Mouse (Mus musculus): ENCODE data around the gene Shoc2. TPM values are rescaled to one million over a fixed set of nuclear protein-coding genes. Genes with fewer than 3 reads are reported as not detected.
A peak's percentile ranks its signal among the peaks of the same experiment; 100 is the strongest.

The Shoc2 gene
- total RNA-seq, 4 experiments from 2014 or later, result 54.0 to 59.6 (median 58.1) TPM

- DNase-seq (ENCODE audit: low spot score in 2 of 2), result no peak
These were observed 71.4 kb downstream of the Shoc2 start for GRCm38 (mm10) chr19:54015503-54015902.

GRCm38 (mm10) chr19:54035100-54035499, 91.0 kb downstream of the Shoc2 start:
- no peak for DNase-seq (ENCODE audit: low spot score in 2 of 2)

- DNase-seq (ENCODE audit: low spot score in 2 of 2), result no peak
These were observed 95.3 kb downstream of the Shoc2 start for GRCm38 (mm10) chr19:54039441-54039840.

GRCm38 (mm10) chr19:54040356-54041028, 96.4 kb downstream of the Shoc2 start:
- DNase-seq (ENCODE audit: low spot score in 2 of 2), result no peak

DNA sequence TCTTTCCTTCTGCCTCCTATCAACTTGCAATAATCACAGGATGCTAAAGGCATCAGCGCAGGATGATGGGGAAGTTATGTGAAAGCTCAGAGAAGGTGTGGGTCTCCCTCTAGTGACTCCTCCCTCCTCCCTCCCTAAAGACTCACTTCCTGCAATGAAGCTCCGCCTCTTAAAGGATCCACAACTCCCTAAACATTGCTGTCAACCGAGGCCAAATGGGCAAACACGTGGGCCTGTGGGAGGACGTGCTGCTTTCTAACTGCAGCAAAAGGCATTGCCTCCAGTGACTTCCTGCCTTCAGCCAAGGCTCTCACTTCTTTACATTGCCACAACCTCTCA, 96.9 kb downstream of the Shoc2 start:
- DNase-seq (ENCODE audit: low spot score in 2 of 2), result no peak

GRCm38 (mm10) chr19:54043851-54044250, 99.7 kb downstream of the Shoc2 start, which contains the start of gene Adra2a:
Gene Adra2a (plus strand): TSS chr19:54044151.
- no peak for DNase-seq (ENCODE audit: low spot score in 2 of 2)

DNA sequence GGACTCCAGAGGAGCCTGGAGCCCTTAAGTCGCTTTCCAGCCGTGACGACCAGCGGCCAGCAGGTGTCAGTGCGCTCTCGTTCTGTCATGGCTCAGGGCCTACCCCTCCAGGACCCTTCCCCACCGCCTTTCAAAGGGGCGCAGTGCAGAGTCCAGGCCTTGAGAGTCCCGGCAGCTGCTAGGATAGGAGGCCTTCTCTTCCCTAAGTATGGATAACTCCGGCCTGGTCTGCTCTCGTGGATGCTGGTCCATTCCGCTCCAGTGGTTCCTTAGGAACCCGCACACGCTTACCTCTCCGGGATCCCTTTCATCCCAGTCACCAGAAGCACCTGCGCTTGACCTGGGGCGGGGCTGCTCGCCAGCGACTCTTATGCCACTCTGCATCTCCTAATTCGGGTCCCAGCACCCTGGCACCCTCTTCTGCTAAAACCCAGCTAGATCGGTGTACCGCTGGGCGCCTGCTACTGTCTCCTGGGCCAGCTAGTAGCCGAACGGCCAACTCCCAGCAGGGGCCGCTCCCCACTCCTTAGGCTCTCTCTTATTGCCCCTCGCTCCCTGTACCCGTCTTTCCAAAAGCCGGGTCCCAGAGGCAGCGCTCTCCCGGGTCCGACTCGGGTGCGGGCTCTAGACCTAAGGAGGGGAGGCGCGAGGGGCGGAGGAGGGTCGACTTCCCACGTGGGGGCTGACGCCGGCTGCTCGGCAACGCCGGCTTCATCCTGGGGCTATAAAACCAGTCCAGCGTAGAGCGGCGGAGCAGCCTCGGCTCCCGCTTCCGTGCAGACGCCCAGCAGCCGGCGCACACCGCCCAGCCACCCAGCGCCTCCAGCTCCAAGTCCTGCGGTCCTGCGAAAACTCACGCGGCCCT, 100.6 kb downstream of the Shoc2 start:
- DNase-seq (ENCODE audit: low spot score in 2 of 2), result peak; percentile 35 to 68

GRCm38 (mm10) chr19:54045412-54045811, 101.3 kb downstream of the Shoc2 start:
- DNase-seq (ENCODE audit: low spot score in 2 of 2), result peak in 1 of 2 experiments; percentile 13

GRCm38 (mm10) chr19:54045931-54046683, 102.0 kb downstream of the Shoc2 start:
- peak in 1 of 2 experiments; percentile 18 for DNase-seq (ENCODE audit: low spot score in 2 of 2)

DNA sequence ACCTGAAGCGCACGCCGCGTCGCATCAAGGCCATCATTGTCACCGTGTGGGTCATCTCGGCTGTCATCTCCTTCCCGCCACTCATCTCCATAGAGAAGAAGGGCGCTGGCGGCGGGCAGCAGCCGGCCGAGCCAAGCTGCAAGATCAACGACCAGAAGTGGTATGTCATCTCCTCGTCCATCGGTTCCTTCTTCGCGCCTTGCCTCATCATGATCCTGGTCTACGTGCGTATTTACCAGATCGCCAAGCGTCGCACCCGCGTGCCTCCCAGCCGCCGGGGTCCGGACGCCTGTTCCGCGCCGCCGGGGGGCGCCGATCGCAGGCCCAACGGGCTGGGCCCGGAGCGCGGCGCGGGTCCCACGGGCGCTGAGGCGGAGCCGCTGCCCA, 102.6 kb downstream of the Shoc2 start:
- DNase-seq (ENCODE audit: low spot score in 2 of 2), result no peak

DNA sequence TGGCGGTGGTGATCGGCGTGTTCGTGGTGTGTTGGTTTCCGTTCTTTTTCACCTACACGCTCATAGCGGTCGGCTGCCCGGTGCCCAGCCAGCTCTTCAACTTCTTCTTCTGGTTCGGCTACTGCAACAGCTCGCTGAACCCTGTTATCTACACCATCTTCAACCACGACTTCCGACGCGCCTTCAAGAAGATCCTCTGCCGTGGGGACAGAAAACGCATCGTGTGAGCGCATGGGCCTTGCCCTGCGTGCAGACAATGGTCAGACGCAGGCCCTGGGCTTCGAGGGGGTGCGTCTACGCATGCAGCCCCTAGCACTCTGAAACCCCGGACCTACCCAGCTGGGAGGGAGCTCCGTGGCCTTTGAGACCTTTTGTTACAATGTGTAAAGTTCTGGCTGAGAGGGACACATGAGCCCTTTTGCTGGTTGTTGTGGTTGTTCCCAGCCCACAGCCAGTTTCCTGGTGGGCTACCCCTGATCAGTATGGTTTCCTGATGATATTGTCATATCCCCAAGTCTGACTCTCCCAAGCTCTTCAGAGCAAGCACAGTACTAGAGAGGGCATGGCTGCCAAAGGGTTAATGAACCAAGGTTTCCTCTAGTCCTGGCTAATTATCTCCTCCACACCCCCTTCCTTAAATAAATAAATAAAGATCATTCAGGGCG, 103.4 kb downstream of the Shoc2 start:
- DNase-seq (ENCODE audit: low spot score in 2 of 2), result no peak

DNA sequence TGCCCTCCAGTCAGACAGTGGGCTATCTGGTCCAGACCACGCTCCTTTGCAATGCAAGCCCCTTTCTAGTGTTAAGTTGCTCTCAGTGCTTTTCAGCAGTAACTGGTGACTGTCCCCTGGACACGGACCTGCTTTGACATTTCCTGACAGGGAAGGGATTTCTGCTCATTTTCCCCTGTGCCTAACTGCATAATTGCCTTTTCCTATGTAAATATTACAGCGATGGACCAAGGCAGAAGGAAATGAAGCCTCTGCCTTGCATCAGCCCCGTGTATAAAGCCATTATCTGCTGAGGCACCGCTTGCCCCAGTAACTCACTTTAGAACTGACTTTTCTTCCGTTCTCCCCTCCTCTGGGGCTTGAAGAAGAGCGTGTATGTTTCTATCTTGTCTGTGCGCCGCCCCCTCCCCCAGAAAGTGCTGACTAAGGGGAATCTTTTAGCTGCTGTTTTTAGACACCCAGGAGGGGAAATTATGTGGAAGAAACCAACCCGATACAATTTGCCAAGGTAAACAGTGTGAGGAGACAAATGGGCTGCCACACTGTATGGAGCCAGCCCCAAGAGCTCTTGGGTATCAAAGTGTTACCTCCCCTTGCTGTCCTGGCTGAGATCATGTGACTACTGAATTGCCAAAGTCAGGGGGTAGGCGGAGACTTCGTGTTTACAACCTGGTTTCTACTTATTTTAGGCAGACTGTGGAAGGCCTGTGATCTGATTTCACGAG, 104.2 kb downstream of the Shoc2 start:
- no peak for DNase-seq (ENCODE audit: low spot score in 2 of 2)

GRCm38 (mm10) chr19:54051651-54052050, 107.5 kb downstream of the Shoc2 start:
- DNase-seq (ENCODE audit: low spot score in 2 of 2), result no peak

DNA sequence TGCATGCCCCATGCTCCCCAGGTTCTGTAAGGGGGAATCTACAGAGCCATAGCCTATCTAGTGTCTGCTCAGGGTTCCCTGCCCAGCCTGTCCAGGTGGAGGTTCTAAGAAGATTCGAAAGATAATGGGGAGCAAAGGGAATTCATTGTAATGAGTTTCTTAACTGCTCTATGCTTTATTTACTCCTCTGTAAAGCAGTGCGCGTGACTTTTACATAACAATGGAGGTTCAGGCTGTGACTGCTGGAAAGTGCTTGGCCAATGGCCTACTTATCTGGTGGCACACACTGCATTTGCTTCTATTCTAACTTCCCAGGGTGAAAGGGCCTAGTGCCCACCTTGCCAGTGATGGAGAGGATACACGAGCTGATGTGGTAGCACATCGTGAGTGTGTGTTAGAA, 111.7 kb downstream of the Shoc2 start:
- no peak for DNase-seq (ENCODE audit: low spot score in 2 of 2)

GRCm38 (mm10) chr19:54068447-54068846, 124.3 kb downstream of the Shoc2 start:
- DNase-seq (ENCODE audit: low spot score in 2 of 2), result no peak

DNA sequence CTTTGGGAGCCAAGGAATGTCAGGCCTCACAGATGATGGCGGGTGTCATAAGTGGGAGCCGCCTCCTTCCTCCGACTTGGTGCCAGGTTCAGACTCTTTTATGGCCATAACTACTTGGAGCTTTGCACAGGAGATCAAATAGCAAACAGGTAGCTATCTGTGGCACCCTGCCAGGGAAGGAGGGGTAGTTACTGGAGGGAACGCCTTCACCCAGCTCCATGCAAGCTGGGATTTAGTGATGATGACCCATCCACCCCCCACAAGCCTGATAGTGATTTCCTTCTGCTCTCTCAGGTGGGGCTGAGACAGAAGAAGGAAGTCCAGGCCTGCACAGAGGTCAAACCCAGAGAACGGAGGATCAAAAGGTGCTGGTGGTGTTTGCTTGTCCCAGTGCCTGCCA, 126.4 kb downstream of the Shoc2 start:
- DNase-seq (ENCODE audit: low spot score in 2 of 2), result no peak

- no peak for DNase-seq (ENCODE audit: low spot score in 2 of 2)
These were observed 128.2 kb downstream of the Shoc2 start for GRCm38 (mm10) chr19:54072233-54072800.

GRCm38 (mm10) chr19:54076362-54077349, 132.6 kb downstream of the Shoc2 start:
- no peak for DNase-seq (ENCODE audit: low spot score in 2 of 2)

DNA sequence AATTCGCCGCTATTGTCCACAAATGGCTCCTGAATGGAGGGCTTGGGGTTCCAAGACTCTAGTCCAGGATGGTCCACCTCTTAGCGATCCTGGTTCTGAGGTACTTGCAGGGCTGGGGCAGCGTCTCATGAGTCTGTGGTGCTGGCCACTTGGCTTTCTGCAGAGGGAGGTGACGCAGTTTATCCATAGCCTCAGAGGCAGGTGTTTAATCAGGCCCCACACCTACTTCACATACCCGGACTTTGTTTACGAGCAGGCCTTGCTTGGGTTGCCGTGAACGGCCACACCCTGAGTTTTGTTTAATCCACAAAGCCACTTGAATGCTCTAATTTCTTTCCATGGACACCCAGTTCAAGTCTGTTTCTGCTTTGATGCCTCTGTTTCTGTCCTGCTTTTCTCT, 137.2 kb downstream of the Shoc2 start:
- DNase-seq (ENCODE audit: low spot score in 2 of 2), result no peak

Measured in left cerebral cortex, adult 8-10 months (tissue).